8 mouse cellular contexts compared by ENCODE assay signal in genomic region chr10:75517073-75517757, GRCm38 (mm10). TPM values are rescaled to one million over a fixed set of nuclear protein-coding genes. Genes with fewer than 3 reads are reported as not detected.
DNase-seq lines count a peak whose midpoint lies in the region; ATAC-seq lines count a peak whose summit lies in the region.

Snrpd3 (plus strand) TSS chr10:75517551.

- DNase-seq in T-cell, adult 2 months (ENCODE audit: low spot score), result peak; percentile 93
- peak; percentile 83 to 89 for DNase-seq in cerebellum, postnatal 36 days
- DNase-seq in gastrocnemius, adult 18-20 months (ENCODE audit: low spot score), result peak; percentile 96
- DNase-seq in left cerebral cortex, adult 18-20 months (ENCODE audit: low spot score in 2 of 2), result peak; percentile 87 to 90
- DNase-seq in right cerebral cortex, adult 18-20 months, result peak; percentile 95
- peak; percentile 69 for DNase-seq in urinary bladder, postnatal 10 days (ENCODE audit: low spot score)

- no peaks in the 10 kb centered on the region for H3K9me3 ChIP-seq in hindbrain, embryonic 16.5 days (ENCODE audit: control insufficient read depth, low read length)

- H3K36me3 ChIP-seq in hindbrain, embryonic 16.5 days (ENCODE audit: control insufficient read depth, insufficient read depth, low read length), result peaks cover 7% of the 10 kb centered on the region
- no peaks in the 10 kb centered on the region for H3K36me3 ChIP-seq in macrophage (ENCODE audit: inconsistent target)

- H3K27me3 ChIP-seq in hindbrain, embryonic 16.5 days (replicated peaks; ENCODE audit: control insufficient read depth, insufficient read depth, low read length), result no peaks in the 10 kb centered on the region

- peak; percentile 95 for ATAC-seq in hindbrain, embryonic 16.5 days

- WGBS in hindbrain, embryonic 16.5 days, result under 1% methylated on average over 39 of the region's 52 CpGs
- under 1% methylated on average over 44 of the region's 52 CpGs for WGBS in macrophage (ENCODE audit: missing documents)

- peak within 1 kb of the TSS; percentile 69 for H3K4me2 ChIP-seq in hindbrain, embryonic 16.5 days (ENCODE audit: low read length)

- H3K79me2 ChIP-seq in macrophage (ENCODE audit: inconsistent target), result peaks cover 81% of the 10 kb centered on the region

- H3K4me3 ChIP-seq in hindbrain, embryonic 16.5 days (ENCODE audit: low read length), result peak within 1 kb of the TSS; percentile 89
- H3K4me3 ChIP-seq in macrophage (ENCODE audit: inconsistent target), result peak within 1 kb of the TSS; percentile 100

- H3K27ac ChIP-seq in hindbrain, embryonic 16.5 days (ENCODE audit: low read depth, low read length), result peak within 1 kb of the TSS; percentile 98
- peak within 1 kb of the TSS; percentile 96 for H3K27ac ChIP-seq in macrophage

- H3K4me1 ChIP-seq in hindbrain, embryonic 16.5 days (ENCODE audit: control insufficient read depth, insufficient read depth, low read depth, low read length), result peaks cover 23% of the 10 kb centered on the region

- peak within 1 kb of the TSS; percentile 94 for H3K9ac ChIP-seq in hindbrain, embryonic 16.5 days (ENCODE audit: low read depth, low read length)

RNA-seq across cellular contexts. Expression of gene Snrpd3, which starts in this region (rescaled TPM):
- 10 to 100 TPM; 76.2 to 80.2 TPM for total RNA-seq in gastrocnemius, adult 18-20 months (2021)
- polyA plus RNA-seq in hindbrain, embryonic 16.5 days (2015; fragmentation: Nextera tagmentation; extraction: Ambion mirVana), result 114 and 124 TPM in 2 replicates
- total RNA-seq in left cerebral cortex, adult 18-20 months (2021), result 10 to 100 TPM; 66.6 TPM
- 10 to 100 TPM in 21 of 26 experiments, 1 to 10 TPM in 5; 3.9 to 35.1 (median 20.3) TPM for total RNA-seq in macrophage (2018; cell fraction: chromatin; rRNA removed)
- total RNA-seq in macrophage (2018; cell fraction: cytosol; rRNA removed), result 10 to 100 TPM; 35.0 to 99.6 (median 53.8) TPM
- total RNA-seq in macrophage (2018; cell fraction: nucleus; rRNA removed), result 10 to 100 TPM in 22 of 26 experiments, 1 to 10 TPM in 4; 4.7 to 28.4 (median 15.9) TPM
- polyA plus RNA-seq in macrophage (2018), result 45.0 to 207 TPM (median 89.0 TPM) in 3 replicates

Comparison
In these comparisons a context has a peak if more than half of its experiments do, and no peak if none do; other contexts are left out.
1. Peak in every context shown above with its lines: DNase-seq, ATAC-seq, H3K4me3 ChIP-seq and H3K27ac ChIP-seq.